Mouse (Mus musculus): ENCODE data around the gene Pvr. TPM values are rescaled to one million over a fixed set of nuclear protein-coding genes. Genes with fewer than 3 reads are reported as not detected.

The Pvr gene
- polyA plus RNA-seq, 2 experiments = 9.4 to 18.2 TPM

DNA sequence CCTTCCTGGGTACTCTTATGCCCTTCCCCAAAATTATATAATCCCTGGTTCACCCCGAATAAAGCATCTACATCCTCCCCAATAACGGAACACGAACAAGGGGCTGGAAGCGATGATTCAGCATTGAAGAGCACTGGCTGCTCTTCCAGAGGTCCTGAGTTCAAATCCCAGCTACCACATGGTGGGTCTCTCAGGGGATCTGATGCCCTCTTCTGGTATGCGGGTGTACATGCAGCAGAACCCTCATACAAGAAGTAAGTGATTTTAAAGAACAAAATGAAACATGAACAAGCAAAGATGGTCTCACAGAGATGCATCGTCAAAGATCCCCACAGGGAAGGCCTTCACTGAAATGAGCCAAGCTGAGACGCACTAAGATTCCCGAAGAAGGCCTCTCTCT, 40.2 kb downstream of the Pvr start:
- H3K27me3 ChIP-seq (ENCODE audit: control insufficient read depth, insufficient read depth, low read length) = no peaks in the 10 kb centered on the region
- H3K9me3 ChIP-seq (ENCODE audit: control insufficient read depth, low read length) = no peaks in the 10 kb centered on the region
- H3K27ac ChIP-seq (replicated peaks; ENCODE audit: low read depth, low read length) = no peak overlapping the region
- no peak for ATAC-seq (ENCODE audit: low FRiP score, low read depth)
- no peak for TF ChIP-seq POLR2A (IDR thresholded peaks at IDR 0.05; ENCODE audit: borderline replicate concordance, extremely low read depth, insufficient read depth, insufficient read length)
- no peak for DNase-seq (ENCODE audit: low spot score)
- H3K9ac ChIP-seq (ENCODE audit: low read depth, low read length, severe bottlenecking) = no peak overlapping the region
- H3K4me3 ChIP-seq (replicated peaks; ENCODE audit: low read length) = no peak overlapping the region
- H3K36me3 ChIP-seq (ENCODE audit: control insufficient read depth, insufficient read depth, low read length) = no peaks in the 10 kb centered on the region
- H3K4me2 ChIP-seq (replicated peaks; ENCODE audit: low read depth, low read length, severe bottlenecking) = no peak overlapping the region
- no peaks in the 10 kb centered on the region for H3K4me1 ChIP-seq (ENCODE audit: control insufficient read depth, insufficient read depth, low read length)
- 74% methylated on average over 8 of the region's 8 CpGs for WGBS

DNA sequence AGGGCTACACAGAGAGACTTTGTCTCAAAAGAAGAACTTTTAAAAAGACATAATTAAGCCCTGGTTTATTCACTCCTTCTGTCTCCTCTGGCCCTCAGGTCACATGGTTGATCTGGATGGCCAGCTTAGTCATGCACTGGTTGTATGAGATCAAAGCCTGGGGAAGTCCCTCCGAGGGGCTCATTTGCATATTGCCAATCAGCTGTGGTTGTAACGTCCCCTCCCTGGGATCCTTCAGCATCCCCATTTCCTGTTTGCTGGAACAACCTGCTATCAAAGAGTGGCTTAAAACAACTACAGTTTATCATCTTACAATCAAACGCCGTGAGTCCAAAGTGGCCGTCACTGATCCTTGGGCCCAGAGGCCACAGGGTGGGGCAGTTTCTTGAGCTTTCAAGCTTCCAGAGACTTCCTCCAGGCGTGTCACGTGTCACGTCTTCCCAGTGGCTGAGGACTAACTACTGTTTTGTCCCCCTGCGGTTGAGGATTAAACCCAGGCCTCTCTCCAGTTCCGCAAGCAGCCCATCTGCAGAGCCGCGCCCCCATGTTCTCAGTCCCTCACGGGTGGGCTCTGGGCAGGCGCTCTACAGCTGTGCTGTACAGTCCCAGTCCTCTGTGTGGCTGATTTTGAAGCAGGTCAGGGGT, 44.1 kb downstream of the Pvr start:
- no peak for ATAC-seq (ENCODE audit: low FRiP score, low read depth)
- H3K9me3 ChIP-seq (ENCODE audit: control insufficient read depth, low read length) = no peaks in the 10 kb centered on the region
- WGBS = 45% methylated on average over 14 of the region's 14 CpGs
- H3K27me3 ChIP-seq (ENCODE audit: control insufficient read depth, insufficient read depth, low read length) = no peaks in the 10 kb centered on the region
- DNase-seq (ENCODE audit: low spot score) = no peak
- no peak overlapping the region for H3K27ac ChIP-seq (replicated peaks; ENCODE audit: low read depth, low read length)
- no peak overlapping the region for H3K9ac ChIP-seq (ENCODE audit: low read depth, low read length, severe bottlenecking)
- no peak for TF ChIP-seq POLR2A (IDR thresholded peaks at IDR 0.05; ENCODE audit: borderline replicate concordance, extremely low read depth, insufficient read depth, insufficient read length)
- H3K36me3 ChIP-seq (ENCODE audit: control insufficient read depth, insufficient read depth, low read length) = no peaks in the 10 kb centered on the region
- H3K4me1 ChIP-seq (ENCODE audit: control insufficient read depth, insufficient read depth, low read length) = no peaks in the 10 kb centered on the region
- H3K4me3 ChIP-seq (replicated peaks; ENCODE audit: low read length) = no peak overlapping the region
- no peak overlapping the region for H3K4me2 ChIP-seq (replicated peaks; ENCODE audit: low read depth, low read length, severe bottlenecking)

DNA sequence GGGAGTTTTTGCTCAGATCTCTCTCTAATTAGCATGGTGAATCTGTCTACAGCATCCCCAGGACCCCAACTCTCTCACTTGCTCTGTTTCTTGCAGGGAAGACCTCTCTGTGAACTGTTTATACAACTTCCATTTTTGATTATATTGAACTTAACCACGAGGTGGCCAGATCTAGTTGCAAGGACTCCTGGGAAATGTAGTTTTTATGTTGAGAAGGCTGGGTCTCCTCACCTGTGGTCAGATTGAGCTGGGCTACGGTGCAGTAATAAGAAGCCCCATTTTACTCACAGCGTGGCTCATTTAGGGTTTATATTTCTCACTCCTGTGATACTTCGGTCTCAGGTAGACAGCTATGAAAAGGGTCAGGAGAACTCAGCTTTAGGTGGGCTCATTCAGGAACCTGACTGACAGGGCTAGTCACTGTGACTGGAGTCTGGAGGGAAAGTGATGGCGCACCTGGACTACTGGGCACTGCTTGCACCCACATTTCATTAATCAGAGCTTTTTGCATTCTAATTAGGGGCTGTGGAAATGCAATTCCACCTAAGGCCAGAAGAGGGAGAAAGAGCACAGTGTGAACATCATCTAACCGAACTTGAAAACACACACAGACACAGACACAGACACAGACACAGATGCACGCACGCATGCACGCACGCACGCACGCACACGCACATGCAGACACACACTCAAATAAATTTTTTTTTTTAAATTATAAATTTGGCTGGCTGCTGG, 44.8 kb downstream of the Pvr start:
- no peak for TF ChIP-seq POLR2A (IDR thresholded peaks at IDR 0.05; ENCODE audit: borderline replicate concordance, extremely low read depth, insufficient read depth, insufficient read length)
- Histone ChIP-seq H3K4me3 (replicated peaks; ENCODE audit: low read length) (no peak overlapping the region), H3K4me1 (ENCODE audit: control insufficient read depth, insufficient read depth, low read length) (no peaks in the 10 kb centered on the region), H3K9me3 (ENCODE audit: control insufficient read depth, low read length) (no peaks in the 10 kb centered on the region), H3K36me3 (ENCODE audit: control insufficient read depth, insufficient read depth, low read length) (no peaks in the 10 kb centered on the region), H3K9ac (ENCODE audit: low read depth, low read length, severe bottlenecking) (no peak overlapping the region), H3K27me3 (ENCODE audit: control insufficient read depth, insufficient read depth, low read length) (no peaks in the 10 kb centered on the region), H3K27ac (replicated peaks; ENCODE audit: low read depth, low read length) (no peak overlapping the region), H3K4me2 (replicated peaks; ENCODE audit: low read depth, low read length, severe bottlenecking) (no peak overlapping the region)
- 49% methylated on average over 13 of the region's 13 CpGs for WGBS
- ATAC-seq (ENCODE audit: low FRiP score, low read depth) (no peak), DNase-seq (ENCODE audit: low spot score) (peak; percentile 28)

DNA sequence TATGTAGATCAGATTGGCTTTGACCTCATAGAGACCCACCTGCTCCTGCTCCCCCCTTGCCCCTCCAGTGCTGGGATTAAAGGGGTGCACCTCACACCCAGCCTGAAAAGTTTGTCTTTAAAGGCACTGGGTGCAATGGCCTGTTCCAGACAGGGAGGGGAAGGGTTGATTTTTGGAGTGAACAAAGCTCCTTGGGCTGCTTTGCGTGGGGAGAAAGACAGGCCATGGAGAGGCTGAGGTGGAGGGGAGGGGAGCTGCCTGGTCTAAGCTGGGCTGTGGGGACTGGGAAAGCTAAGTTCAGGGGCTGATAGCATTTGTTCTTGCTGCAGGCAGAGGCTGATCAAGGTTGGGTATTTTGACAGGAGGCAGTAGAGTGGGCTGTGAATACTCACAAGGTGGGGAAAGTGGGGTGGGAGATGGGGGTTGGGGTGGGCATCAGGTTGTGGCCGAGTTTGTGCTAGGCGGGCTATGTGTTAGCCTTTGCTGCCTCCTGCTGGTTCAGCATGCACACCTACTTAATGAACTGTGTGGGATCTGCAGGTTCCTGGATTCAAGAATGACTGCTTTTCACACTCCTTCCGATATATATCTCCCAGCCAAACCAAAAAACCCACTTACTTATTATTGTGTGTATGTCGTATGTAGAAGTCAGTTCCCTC, 48.9 kb downstream of the Pvr start:
- 38% methylated on average over 5 of the region's 5 CpGs for WGBS
- Histone ChIP-seq H3K4me3 (replicated peaks; ENCODE audit: low read length) (no peak overlapping the region), H3K27ac (replicated peaks; ENCODE audit: low read depth, low read length) (no peak overlapping the region), H3K4me1 (ENCODE audit: control insufficient read depth, insufficient read depth, low read length) (no peaks in the 10 kb centered on the region), H3K36me3 (ENCODE audit: control insufficient read depth, insufficient read depth, low read length) (no peaks in the 10 kb centered on the region), H3K4me2 (replicated peaks; ENCODE audit: low read depth, low read length, severe bottlenecking) (no peak overlapping the region), H3K9ac (ENCODE audit: low read depth, low read length, severe bottlenecking) (no peak overlapping the region), H3K9me3 (ENCODE audit: control insufficient read depth, low read length) (no peaks in the 10 kb centered on the region), H3K27me3 (ENCODE audit: control insufficient read depth, insufficient read depth, low read length) (no peaks in the 10 kb centered on the region)
- DNase-seq (ENCODE audit: low spot score) (peak; percentile 36), ATAC-seq (ENCODE audit: low FRiP score, low read depth) (0 out of 2 replicates have a peak, but pooled peaks have one; percentile 37)
- TF ChIP-seq POLR2A (IDR thresholded peaks at IDR 0.05; ENCODE audit: borderline replicate concordance, extremely low read depth, insufficient read depth, insufficient read length) = no peak

DNA sequence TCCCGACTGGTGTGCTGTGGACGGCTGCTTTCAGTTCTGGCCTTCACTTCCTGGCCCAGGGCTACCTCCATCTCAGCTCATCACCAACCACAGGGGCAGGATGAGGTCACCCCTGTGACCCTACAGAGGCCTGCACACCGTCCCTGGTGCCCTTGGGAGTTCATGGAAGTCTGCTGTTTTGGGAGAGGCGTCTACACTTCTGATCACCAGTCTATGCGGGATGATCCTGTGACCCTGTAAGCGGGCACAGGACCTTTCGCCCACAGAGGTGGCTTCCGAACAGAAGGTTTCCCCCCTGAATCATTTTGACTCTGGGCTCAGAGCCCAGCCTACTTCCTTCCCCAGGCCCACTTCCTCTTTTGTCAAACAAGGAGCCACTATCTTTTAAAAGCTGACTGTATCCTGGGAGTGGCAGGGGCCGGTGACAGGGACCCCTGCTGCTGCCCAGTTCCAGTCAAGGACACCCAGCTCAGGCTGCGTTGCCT, 49.8 kb downstream of the Pvr start:
- H3K9me3 ChIP-seq (ENCODE audit: control insufficient read depth, low read length) = no peaks in the 10 kb centered on the region
- H3K4me1 ChIP-seq (ENCODE audit: control insufficient read depth, insufficient read depth, low read length) = no peaks in the 10 kb centered on the region
- H3K27me3 ChIP-seq (ENCODE audit: control insufficient read depth, insufficient read depth, low read length) = no peaks in the 10 kb centered on the region
- H3K27ac ChIP-seq (replicated peaks; ENCODE audit: low read depth, low read length) = no peak overlapping the region
- no peak for TF ChIP-seq POLR2A (IDR thresholded peaks at IDR 0.05; ENCODE audit: borderline replicate concordance, extremely low read depth, insufficient read depth, insufficient read length)
- no peak overlapping the region for H3K4me2 ChIP-seq (replicated peaks; ENCODE audit: low read depth, low read length, severe bottlenecking)
- H3K9ac ChIP-seq (ENCODE audit: low read depth, low read length, severe bottlenecking) = no peak overlapping the region
- no peak overlapping the region for H3K4me3 ChIP-seq (replicated peaks; ENCODE audit: low read length)
- H3K36me3 ChIP-seq (ENCODE audit: control insufficient read depth, insufficient read depth, low read length) = no peaks in the 10 kb centered on the region
- no peak for ATAC-seq (ENCODE audit: low FRiP score, low read depth)
- no peak for DNase-seq (ENCODE audit: low spot score)
- 69% methylated on average over 10 of the region's 10 CpGs for WGBS

Measured in limb, embryonic 14.5 days (tissue).